Mouse (Mus musculus) lung, postnatal 14 days (tissue): ENCODE data around the gene Ano10.
A peak's percentile ranks its signal among the peaks of the same experiment; 100 is the strongest.
"Not testable (repeated sequence)": the region's sequence is repeated elsewhere in the genome, so short reads cannot be mapped to it uniquely, and the experiment has no call there.

Experiments
- DNase-seq: peaks from one replicate; pipeline ENCODE4 v3.0.0; 2021

Gene Ano10

GRCm38 (mm10) chr9:122294242-122294881, at the start of gene Ano10:
Gene Ano10, minus strand, starts transcription at chr9:122294423.
- DNase-seq: peak; percentile 98

DNA sequence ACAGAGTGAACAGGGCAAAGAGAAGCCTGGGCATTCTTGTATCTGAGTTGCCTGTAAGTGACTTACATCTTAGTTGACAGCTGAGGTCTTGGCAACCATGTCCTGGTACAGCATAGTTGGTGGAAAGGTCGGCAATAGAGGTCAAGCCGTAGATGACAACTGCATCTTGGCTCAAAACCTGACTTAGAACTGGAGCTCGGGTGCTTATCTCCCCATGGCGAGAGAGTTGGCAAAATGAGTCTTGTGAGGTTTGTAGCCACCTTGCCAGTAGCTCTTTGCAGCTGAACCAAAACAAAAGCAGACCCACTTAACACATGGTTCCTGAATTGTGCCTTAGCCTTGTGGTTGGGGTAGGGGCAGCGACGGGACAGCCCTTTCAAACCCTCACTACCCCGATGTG, 49.2 kb upstream of the Ano10 start:
- no peak for DNase-seq

DNA sequence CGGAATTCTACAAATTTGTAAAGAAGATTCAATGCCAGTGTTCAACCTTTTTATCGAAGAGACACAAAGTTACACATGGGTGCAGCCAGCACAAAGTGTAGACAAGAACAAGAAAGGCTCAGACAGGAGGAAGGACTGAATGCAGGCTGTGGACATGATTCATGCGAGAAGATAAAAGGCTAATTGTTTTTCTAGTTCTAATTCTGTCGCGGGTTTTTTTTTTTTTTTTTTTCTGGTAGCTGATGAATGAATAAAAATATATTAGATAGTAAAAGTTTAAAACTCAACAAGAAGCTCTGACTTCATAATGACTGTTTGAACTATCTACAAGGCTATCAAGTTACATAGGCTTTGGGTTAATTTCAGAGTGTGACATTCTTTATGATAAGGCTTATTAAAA, 45.7 kb upstream of the Ano10 start:
- DNase-seq: no peak

DNA sequence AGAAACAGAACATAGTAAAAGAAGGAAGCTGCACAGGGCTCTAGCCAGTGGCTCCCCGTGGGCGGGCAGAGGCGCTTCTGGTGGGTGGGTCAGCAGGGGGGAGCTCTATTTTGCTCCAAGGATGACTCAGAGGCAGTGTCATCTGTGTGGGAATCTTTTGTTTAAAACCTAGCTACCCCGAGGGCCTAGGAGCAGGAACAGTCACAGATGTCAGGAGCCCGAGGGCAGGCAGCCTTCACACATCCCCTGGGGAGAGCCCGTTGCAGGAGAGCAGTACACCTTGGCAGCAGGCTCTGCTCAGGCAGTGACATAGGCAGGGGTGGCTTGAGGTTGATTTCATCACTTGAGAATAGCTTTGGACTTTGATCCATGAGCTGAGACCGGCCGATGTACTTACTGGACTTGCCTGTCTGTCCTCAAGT, 43.3 kb upstream of the Ano10 start:
- no peak for DNase-seq

DNA sequence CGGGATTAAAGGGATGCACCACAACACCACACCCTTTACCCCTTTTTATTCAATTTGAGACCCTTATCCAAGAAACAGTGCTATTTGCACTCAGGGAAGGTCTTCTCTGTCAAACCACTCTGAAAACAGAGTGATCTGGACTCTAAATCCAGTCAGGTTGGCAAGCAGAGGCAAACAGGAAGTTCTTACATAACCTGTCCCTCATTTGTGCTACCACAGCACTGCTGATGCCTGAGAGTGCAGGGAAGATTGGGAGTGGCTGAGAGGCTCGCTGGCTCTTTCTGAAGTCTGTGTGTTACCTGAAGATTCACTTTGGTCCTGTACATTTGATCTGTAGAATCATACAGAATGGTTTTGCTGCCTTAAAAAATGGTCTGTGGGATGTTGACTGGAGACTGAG, 42.5 kb upstream of the Ano10 start:
- DNase-seq: no peak

GRCm38 (mm10) chr9:122328199-122328598, 34.0 kb upstream of the Ano10 start:
- DNase-seq: no peak

DNA sequence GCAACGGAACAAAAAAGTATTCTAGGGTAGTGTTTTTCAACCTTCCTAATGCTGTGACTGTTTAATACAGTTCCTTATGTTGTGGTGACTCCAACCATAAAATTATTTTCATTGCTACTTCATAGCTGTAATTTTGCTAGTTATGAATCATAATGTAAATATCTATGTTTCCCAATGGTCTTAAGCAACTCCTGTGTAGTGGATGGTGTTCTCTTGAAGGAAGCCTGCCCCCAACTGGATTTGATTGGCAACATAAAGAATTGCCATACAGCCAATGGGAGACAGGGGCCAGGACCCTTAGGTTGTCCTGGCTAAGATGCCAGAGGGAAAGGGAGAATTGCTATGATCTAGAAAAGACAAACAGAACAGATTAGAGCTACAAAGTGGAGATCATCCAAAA, 31.8 kb upstream of the Ano10 start:
- DNase-seq: no peak

GRCm38 (mm10) chr9:122322356-122322755, 28.1 kb upstream of the Ano10 start:
- no peak for DNase-seq

- no peak for DNase-seq
These were observed 26.4 kb upstream of the Ano10 start for GRCm38 (mm10) chr9:122320626-122321025.

DNA sequence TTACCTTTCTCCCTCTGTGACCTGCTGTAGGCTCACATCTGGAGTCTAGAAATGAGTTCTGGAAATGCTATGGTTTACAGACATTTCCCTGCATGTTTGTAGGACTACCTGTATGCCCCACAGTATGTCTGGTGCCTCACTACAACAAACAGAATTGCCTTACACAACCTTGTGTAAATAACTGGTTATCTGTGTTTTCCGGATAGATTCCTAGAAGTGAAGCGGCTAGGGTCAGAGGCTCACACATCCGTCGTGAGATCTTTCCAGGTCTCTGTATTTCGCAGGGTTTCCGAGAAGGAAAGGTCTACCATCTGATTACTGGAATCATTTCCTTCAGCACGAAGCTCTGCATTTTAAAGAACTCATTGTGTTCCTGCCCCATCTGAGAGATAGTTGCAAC, 22.3 kb upstream of the Ano10 start:
- DNase-seq: no peak

DNA sequence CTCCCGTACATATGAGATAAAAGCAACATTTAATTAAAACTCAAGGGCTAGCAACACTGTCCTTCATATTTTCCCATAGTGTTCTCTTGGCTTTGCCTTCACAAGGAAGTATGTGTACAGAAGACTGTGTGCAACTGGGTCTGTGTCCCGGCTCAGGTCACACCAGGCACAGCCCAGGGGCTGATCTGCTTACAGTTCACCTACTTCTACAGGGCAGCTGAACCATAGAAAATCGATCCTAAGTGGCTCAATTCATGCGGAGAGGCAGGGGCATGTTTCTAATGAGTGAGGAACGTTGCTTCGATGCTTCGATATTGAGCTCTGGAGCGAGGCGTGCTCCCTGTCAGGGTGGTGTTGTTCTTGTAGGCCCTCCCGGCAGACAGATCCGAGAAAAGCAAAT, 21.3 kb upstream of the Ano10 start:
- no peak for DNase-seq

DNA sequence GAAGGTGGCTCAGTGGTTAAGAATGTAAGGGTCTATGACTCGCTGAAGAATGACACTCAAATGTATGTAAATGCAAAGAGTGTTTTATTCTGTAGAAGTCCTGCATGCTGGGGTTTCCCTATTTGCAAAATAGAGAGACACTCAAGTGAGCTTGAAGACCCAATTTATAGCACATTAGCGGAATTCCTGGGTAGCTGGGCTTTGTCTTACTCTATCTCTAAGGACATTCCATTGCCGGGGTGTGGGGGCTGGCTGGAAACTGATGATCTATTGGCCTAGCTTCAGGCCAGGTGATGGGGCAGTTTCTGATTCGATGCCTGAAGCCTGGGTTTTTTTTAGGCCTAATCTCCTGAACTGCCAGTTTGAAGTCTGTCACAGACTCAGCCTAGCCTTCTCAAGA, 20.7 kb upstream of the Ano10 start:
- DNase-seq: no peak

GRCm38 (mm10) chr9:122314386-122314785, 20.2 kb upstream of the Ano10 start:
- no peak for DNase-seq

DNA sequence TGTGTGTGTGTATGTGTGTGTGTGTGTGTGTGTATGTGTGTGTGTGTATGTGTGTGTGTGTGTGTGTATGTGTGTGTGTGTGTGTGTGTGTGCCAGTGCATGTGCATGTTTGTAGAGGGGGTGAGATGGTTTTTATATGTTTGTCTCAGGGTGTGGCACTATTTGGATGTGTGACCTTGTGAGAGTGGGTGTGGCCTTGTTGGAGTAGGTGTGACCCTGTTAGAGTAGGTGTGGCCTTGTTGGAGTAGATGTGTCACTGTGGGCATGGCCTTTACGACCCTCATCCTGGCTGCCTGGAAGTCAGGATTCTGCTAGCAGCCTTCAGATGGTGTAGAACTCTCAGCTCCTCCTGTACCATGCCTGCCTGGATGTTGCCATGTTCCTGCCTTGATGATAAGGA, 18.9 kb upstream of the Ano10 start:
- not testable (repeated sequence) for DNase-seq

DNA sequence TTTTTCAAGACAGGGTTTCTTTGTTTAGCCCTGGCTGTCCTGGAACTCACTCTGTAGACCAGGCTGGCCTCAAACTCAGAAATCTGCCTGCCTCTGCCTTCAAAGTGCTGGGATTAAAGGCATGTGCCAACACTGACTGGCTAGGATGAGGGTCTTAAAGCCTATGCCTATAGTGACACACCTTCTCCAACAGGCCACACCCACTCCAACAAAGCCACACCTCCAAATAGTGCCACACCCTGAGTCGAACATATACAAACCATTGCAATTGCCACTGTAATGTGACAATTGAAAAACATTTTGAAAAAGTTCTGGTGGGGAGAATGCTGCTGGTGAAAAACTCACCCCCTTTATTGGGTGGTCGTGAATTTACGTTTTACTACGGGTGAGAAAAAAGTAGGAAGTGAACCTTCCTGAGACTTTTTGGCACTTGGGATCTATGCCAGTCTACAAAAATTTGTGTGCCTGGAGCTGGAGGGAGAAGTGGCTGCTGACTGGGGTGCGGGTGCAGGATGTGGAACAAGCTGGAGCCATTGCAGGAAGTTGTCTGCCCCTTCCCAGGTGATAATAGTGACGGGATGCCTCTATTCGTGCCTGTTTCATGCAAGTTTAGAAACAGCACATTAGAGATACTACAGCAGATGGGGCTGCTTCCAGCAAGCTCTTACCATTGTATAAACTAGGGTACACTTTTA, 18.2 kb upstream of the Ano10 start:
- no peak for DNase-seq

GRCm38 (mm10) chr9:122311051-122311760, 17.0 kb upstream of the Ano10 start:
- DNase-seq: peak; percentile 30

GRCm38 (mm10) chr9:122310613-122311049, 16.4 kb upstream of the Ano10 start:
- DNase-seq: peak; percentile 88

DNA sequence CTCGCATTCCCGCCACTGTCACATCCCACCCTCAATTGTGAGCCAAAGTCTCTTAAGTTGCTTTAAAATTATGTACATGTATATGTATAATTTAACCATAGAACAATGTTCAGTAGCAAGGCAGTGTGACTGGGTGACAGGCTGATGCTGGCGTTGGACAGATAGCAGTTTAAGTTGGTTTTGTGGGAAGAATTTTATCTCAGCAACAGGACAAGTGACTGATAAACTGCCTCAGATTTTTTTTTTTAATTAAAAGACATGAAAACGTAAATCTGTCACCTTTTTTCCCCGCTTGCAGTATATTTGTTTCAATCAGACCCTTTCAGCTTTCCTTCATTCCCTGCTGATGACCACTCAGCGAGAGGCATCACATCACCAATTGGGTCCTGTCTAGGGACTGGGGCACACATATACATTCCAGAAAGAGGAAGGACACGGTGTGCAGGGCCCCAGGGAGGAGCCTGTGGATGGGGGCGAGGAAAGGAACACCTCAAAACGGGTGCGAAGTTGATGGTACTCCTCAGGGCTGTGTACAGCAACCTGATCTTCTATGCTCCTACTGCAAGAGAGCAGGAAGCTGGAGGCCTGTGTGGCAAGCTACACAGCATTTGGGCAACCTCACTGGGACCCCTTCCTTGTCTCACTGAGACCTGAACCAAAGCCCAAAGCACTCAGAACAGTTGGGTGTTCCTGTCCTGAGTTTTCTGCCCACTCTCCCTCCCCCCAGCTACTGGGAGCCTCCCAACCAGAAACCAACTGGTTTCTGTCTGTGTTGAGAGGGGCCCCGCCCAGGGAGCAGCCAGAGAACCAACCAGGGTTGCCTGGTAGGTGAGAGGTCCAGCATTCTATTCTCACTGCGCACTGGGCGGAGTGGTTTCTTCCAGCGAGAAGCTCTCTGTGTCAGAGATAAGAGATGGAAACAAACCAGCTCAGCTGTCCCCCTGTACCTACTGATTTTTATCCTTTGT, 15.1 kb upstream of the Ano10 start:
- DNase-seq: peak; percentile 41

DNA sequence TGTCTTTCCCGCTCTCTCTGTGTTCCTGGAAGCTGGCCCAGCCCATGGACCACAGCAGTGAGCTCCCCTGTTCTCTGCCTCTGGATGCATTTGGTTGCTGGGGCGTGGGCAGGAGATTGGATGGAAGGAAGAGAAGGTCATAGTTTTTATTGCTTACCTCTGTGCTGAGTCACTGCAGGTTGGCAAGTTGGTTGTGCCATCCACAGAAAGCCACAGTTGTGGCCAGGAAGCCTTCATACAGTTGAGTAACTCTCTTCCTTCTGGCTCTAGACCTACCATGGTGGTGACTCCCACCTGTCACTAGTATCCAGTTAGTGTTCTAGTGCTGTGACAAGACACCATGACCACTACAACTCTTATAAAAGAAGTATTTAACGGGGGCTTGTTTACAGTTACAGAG, 11.1 kb upstream of the Ano10 start:
- no peak for DNase-seq

DNA sequence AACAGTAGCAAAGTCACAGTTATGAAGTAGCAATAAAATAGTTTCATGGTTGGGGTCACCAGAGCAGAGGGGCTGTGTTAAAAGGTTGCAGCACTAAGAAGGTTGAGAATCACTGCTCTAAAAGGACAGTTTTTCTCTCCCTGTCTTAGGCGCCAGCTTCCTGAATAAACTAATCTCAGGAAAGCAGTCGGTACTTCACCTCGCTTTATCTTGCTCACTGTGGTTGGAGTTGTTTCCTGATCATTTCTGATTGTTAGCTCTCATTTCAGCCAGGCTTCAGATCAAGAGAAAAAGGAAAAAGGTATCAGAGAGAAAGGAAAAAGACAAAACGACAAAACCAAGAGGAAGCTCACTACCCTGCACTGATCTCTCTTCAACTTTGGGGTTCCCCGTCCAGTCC, 1.9 kb upstream of the Ano10 start:
- DNase-seq: no peak

- DNase-seq: no peak
These were observed 1.2 kb upstream of the Ano10 start for GRCm38 (mm10) chr9:122295396-122295795.

DNA sequence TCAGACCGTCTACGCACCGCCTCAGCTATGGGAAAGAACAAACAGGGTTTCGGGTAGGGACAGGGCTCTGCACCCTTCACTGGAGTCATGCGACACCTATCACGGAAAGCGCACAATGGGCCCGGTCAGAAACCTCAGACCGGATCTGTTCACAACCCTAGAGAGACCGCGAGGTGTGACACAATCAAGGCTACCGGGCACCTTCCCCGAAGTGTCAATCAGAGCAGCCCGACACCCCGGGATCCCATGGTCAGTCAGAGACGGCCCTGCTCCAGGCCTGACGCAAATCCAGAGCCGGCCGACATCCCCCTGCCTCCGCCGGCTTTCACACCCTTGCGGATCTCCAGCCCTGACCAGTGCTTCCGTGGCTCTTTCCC, 370 bp downstream of the Ano10 start:
- DNase-seq: no peak

DNA sequence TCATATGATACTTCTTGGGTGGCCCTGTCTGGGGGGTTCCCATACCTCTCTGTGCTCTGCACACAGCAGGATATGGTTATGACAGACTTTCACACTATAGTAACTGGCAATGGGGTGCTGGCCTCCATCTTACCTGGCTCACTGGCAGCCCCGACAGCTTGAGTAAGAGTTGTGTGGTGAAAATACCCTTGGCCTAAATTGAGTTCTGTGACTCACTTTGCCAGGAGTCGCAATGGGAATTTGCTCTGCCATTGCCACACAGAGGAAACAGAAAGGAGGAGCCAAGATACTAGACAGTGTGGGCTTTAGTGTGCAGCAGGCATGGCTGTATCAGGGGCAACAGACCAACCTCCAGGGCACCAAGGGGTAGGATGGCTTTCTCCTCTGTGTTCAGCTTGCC, 4.0 kb downstream of the Ano10 start:
- no peak for DNase-seq
